Mouse (Mus musculus): ENCODE data around the gene Phactr3.
"Not testable (repeated sequence)": the region's sequence is repeated elsewhere in the genome, so short reads cannot be mapped to it uniquely, and the experiment has no call there.

Phactr3 gene

DNA sequence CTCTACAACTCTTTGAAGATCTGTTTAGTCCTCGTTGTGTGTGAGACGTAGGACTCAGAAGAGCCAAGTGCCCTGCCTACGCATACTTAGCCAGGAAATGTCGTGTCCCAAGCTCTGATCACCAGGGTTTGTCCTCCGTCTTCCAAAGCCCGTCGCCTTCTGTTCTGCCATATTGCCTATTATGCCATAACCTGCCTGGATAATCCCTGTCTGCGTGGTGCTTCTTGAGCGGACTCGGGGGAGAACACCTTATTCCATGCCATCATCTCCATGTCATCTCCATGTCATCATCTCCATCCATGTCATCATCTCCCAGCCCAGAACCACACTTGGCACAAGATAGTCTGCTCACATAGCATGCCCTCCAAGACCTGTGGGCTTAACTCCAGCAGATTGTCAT, 207.3 kb downstream of the Phactr3 start:
- DNase-seq (ENCODE audit: low read depth in 2 of 2, low spot score in 2 of 2) = no peak

DNA sequence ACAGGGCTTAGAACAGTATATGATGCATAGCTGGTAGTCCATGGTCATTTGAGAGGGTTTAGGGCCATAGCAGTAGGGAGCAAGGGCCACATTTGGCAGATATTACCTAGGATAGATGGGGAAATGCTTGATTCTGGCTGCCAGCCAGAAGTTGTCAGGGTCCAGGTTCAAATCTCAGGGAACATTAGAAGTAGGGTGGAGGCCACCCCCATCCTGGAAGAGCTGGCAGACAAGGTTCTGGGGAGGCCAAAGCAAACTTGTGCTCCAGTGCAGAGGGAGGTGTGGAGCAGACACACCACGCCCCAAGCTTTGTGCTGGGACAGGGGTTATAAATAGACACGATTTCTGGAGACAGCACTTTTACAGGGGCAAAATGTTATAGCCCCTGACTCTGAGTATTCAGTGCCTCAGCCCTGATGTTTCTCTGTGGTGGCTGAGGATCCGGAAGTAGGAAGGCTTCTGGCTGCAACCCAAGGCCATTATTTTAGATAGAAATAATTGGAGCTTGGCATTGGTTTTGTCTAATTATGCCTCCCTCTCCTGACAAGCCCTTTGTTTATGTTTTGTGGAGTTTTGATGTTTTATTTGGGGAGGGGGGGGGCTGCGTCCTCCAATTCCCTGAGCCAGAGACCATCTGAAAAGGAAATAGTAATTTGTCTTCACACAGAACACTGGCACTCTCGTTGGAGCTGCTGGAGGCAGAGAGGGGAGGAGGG, 208.1 kb downstream of the Phactr3 start:
- DNase-seq (ENCODE audit: low read depth in 2 of 2, low spot score in 2 of 2) = no peak

DNA sequence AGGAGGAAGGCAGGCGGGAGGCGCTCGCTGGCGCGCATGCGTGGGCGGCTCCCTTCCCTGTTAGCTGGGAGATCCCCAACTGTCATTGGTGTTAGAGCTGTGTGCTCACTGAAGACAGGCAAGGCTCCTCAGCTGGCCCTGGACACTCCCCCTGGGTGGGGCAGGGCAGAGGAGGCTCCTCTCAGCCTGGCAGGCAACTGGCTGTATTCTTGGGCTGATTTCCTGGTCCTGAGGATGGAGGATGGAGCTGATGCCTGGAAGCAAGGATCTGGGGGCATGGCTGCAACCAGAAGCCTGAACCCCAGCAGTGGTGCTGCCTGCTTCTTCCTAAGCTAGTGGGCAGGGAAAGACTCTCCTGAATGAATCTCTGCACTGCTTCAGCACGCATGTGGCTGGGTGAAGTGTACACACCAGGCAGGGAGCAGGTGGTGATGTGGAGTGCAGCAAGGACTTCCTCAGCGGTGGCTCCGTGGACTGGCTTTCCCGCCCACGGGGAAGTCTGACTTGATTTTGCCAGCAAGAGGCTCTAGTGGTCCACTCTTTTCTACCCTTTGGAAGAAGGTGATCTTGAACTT, 208.8 kb downstream of the Phactr3 start:
- no peak for DNase-seq (ENCODE audit: low read depth in 2 of 2, low spot score in 2 of 2)

DNA sequence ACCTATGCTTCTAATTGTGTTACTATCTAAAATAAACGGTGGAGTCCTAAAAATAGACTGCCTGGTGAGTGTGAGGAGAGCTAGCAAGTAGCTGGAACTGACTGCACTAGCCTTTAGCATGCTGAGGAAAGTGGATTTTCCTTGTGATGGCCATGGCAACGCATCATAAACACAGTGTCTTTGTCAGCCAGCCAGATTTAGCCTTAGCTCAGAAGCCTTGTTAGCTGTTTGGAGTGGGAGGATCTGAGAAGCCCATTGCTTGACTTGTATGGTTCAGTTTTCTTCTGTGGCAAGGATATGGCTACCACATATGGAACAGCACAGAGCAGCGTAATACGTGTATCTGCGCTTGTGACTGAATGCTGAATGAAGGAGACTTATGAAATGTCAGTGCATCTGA, 210.8 kb downstream of the Phactr3 start:
- no peak for DNase-seq (ENCODE audit: low read depth in 2 of 2, low spot score in 2 of 2)

DNA sequence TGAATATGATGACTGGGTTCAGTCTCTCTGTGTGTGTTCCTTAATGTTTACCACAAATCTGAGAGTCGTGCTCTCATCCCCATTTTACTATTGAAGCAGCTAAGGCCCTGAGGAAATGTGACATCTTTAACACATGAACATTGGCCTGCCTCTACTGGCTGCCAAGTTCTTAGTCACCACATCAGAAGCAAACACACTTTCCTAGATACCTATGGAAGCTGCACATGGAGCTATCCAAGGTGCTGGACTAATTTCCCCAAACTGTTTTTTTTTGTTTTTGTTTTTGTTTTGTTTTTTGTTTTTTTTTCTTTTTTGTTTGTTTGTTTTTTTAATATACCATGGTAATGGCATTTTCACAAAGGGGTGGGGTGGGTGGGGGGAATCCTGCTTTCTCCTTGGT, 211.2 kb downstream of the Phactr3 start:
- no peak for DNase-seq (ENCODE audit: low read depth in 2 of 2, low spot score in 2 of 2)

DNA sequence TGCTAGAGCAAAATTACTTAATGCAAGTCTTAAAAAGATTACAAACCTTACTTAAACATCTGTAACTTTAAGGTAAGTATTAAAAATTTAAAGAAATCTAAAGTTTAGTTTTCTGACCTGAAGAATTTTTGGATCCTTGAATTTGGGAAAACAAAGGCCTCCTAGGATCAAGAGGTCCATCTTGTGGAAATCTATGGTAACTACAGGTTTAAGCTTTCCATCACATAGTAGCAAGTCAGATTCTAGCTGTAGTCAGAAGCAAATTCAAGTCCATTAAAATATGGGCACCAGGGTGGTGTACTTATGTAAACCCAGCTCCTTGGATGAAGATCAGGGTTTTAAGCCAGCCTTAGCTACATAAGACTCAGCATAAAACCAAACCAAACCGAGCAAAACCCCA, 219.1 kb downstream of the Phactr3 start:
- no peak for DNase-seq (ENCODE audit: low read depth in 2 of 2, low spot score in 2 of 2)

DNA sequence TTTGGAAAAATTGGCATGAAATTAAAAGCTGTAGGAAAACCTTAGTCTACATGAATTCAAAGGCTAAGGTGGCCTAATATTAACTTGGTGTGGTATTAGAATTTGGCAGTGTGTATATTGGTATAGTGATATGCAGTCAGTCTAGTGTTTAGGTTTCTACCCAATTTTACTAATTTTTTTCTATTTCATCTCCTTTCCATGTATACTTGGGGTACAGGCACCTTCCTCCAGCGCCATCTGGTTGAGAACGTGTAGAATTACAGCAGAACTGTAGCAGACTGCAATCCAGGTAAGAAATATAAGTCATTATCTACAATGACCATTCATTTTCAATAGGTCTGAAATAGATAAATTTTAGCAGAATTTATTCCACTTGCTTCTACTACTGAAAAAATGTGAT, 220.3 kb downstream of the Phactr3 start:
- DNase-seq (ENCODE audit: low read depth in 2 of 2, low spot score in 2 of 2) = no peak

DNA sequence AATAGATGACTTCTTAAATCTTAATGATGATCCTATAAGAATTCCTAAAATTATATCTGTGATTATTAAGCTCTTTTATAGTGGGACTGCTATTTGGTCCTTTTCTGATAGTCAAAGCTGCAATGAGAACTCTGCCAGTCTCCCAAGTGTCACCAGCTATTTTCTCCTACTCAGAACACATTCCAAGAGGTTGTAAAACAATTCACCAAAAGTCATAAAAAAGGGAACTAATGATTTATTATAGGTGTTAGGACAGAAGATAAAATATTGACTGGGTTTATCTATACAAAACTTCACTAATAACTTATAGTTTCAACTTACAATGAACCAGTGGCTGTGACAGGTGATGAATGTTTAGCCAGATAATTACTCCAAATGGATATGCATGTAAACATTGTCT, 223.3 kb downstream of the Phactr3 start:
- not testable (repeated sequence) for DNase-seq (ENCODE audit: low read depth in 2 of 2, low spot score in 2 of 2)

DNA sequence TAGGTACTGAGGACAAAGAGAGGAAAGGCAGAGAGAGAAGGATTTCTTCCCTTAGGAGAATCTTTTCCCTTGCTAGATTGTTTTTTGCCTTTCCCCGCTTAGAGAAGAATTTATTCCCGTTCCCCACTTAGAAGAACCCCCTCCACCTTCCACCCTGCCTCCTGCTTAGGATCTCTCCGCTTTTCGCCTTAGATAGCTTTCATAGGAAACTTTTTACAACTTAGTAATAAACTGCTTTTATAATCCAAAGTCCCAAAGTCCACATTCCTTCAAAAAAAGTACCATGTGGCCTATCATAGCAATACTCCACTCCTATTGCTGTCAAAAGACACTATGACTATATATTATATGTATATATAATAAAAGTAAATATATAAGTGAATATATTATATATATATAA, 223.8 kb downstream of the Phactr3 start:
- no peak for DNase-seq (ENCODE audit: low read depth in 2 of 2, low spot score in 2 of 2)
